Mouse (Mus musculus) bone marrow macrophage, adult 2 months (primary cell): ENCODE results near the gene Apod.

Experiments used
- CTCF ChIP-seq: IDR thresholded peaks from 2 replicates; pipeline ENCODE4 v1.5.1; 2012; ENCODE audit warnings: low read depth, mild to moderate bottlenecking, low read length, moderate library complexity
- POLR2A ChIP-seq: IDR thresholded peaks from 2 replicates; pipeline ENCODE4 v1.6.1; 2012; ENCODE audit warnings: mild to moderate bottlenecking, low read depth, low read length, borderline replicate concordance

- no peak for TF ChIP-seq POLR2A
- TF ChIP-seq CTCF = no peak
Measured at GRCm38 (mm10) chr16:31300467-31300866, 14.1 kb downstream of the Apod start.
